Mouse (Mus musculus): Measurements from ENCODE around the gene Atox1. TPM values are rescaled to one million over a fixed set of nuclear protein-coding genes. Genes with fewer than 3 reads are reported as not detected.

The Atox1 gene
- total RNA-seq (2023): 100 to 1,000 TPM; 108 to 142 TPM

GRCm38 (mm10) chr11:55461019-55461645 is at the start of gene Atox1:
TSS of gene Atox1 (minus strand) at chr11:55461239.

GRCm38 (mm10) chr11:55469048-55469843 is 8.2 kb upstream of the Atox1 start, which contains the start of gene G3bp1:
TSS of gene G3bp1 (plus strand) at chr11:55469685.

GRCm38 (mm10) chr11:55422978-55423377 is 38.1 kb downstream of the Atox1 start, which contains the start of gene Sparc:
TSS of gene Sparc (minus strand) at chr11:55423183.

Other genes starting within 250 kb of the Atox1 start
- under 1 TPM; 0.33 to 0.51 TPM for gene Fat2, start 124.7 kb downstream of the Atox1 start, total RNA-seq (2023)
- gene Sparc, start 38.1 kb downstream of the Atox1 start, total RNA-seq (2023): 10 to 100 TPM; 13.6 to 24.4 TPM
- gene G3bp1, start 8.4 kb upstream of the Atox1 start, total RNA-seq (2023): 10 to 100 TPM; 27.9 to 37.9 TPM
- gene Glra1, start 147.0 kb upstream of the Atox1 start, total RNA-seq (2023): not detected

All from neutrophil, adult 59 days (primary cell).